Mouse (Mus musculus) right cerebral cortex, postnatal 10 days (tissue): Measurements from ENCODE around the gene Ptgis.

Experiments
- DNase-seq, 2 experiments: peaks; one replicate each; pipeline ENCODE4 v3.0.0; 2021; ENCODE audit warnings: low spot score in 2 of 2

Gene Ptgis

GRCm38 (mm10) chr2:167155541-167155973, 84.8 kb downstream of the Ptgis start:
- DNase-seq, result peak; percentile 75

- no peak for DNase-seq
These were observed 89.5 kb downstream of the Ptgis start for GRCm38 (mm10) chr2:167150880-167151279.

GRCm38 (mm10) chr2:167150135-167150534, 90.3 kb downstream of the Ptgis start:
- no peak for DNase-seq

- no peak for DNase-seq
These were observed 91.4 kb downstream of the Ptgis start for GRCm38 (mm10) chr2:167149035-167149434.

- DNase-seq, result no peak
These were observed 92.7 kb downstream of the Ptgis start for GRCm38 (mm10) chr2:167147708-167148107.

GRCm38 (mm10) chr2:167145904-167146303, 94.5 kb downstream of the Ptgis start:
- DNase-seq, result no peak

- peak in 1 of 2 experiments; percentile 71 for DNase-seq
These were observed 95.7 kb downstream of the Ptgis start for GRCm38 (mm10) chr2:167144439-167145307.

GRCm38 (mm10) chr2:167143914-167144313, 96.5 kb downstream of the Ptgis start:
- no peak for DNase-seq

GRCm38 (mm10) chr2:167142282-167142681, 98.1 kb downstream of the Ptgis start:
- no peak for DNase-seq

- DNase-seq, result no peak
These were observed 98.6 kb downstream of the Ptgis start for GRCm38 (mm10) chr2:167141810-167142209.
